Mouse (Mus musculus) testis, adult 2 months (tissue): ENCODE measurements around the gene Ghr. TPM values are rescaled to one million over a fixed set of nuclear protein-coding genes. Genes with fewer than 3 reads are reported as not detected.

ENCODE experiments used
- H3K27ac ChIP-seq: fragments of 200-500 bp; 2 replicates; pipeline ENCODE4 v1.5.1; 2012; ENCODE audit warnings: low read depth, low read length; ENCODE audit not compliant: control insufficient read depth, insufficient read depth
- H3K27me3 ChIP-seq: fragments of 200-500 bp; 2 replicates; pipeline ENCODE4 v1.6.1; 2012; ENCODE audit warnings: mild to moderate bottlenecking, low read length, moderate library complexity; ENCODE audit not compliant: control insufficient read depth, insufficient read depth
- H3K36me3 ChIP-seq: fragments of 200-500 bp; 2 replicates; pipeline ENCODE4 v1.6.1; 2012; ENCODE audit warnings: mild to moderate bottlenecking, low read length; ENCODE audit not compliant: control insufficient read depth, insufficient read depth
- H3K4me1 ChIP-seq: fragments of 200-500 bp; 2 replicates; pipeline ENCODE4 v1.6.1; 2012; ENCODE audit warnings: low read length; ENCODE audit not compliant: control insufficient read depth, insufficient read depth
- H3K4me3 ChIP-seq: fragments of 200-500 bp; 2 replicates; pipeline ENCODE4 v1.5.1; 2012; ENCODE audit warnings: low read depth, mild to moderate bottlenecking, low read length, moderate library complexity, mixed read lengths; ENCODE audit not compliant: control insufficient read depth
- CTCF ChIP-seq: fragments of 200-500 bp; IDR thresholded peaks from 2 replicates; pipeline ENCODE4 v1.5.1; 2012; ENCODE audit warnings: low read depth, mild to moderate bottlenecking, inconsistent platforms, low read length, moderate library complexity; ENCODE audit not compliant: control insufficient read depth, insufficient read depth, insufficient replicate concordance
- POLR2A ChIP-seq: fragments of 200-500 bp; IDR thresholded peaks from 2 replicates; pipeline ENCODE4 v1.6.1; 2012; ENCODE audit warnings: low read depth, mild to moderate bottlenecking, inconsistent platforms, low read length, moderate library complexity; ENCODE audit not compliant: control insufficient read depth
- polyA plus RNA-seq: library from polyadenylated mRNA; depleted of rRNA; stranded (reverse); fragments of >200 nt; gene quantifications from 2 replicates; pipeline ENCODE4 v1.2.3, GENCODE M21; 2012

The Ghr gene
- polyA plus RNA-seq, 1 experiment = 1.2 TPM

DNA sequence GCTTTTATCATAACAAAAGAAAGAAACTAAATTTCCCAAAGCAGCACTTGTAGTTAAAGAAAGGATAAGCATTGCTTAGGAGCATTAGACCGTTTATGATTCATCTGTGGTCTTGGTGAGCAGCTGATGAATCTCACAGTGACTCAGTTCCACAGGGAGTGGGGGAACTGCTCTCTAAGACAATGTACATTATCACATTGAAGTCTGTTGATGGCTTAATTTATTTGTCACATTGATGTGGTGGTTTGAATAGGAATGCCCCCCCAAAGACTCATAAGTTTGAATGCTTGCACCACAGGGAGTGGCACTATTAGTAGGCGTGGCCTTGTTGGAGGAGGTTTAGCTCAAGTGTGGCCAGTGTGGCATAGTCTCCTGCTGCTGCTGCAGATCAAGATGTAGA is 4.6 kb upstream of the Ghr start:
- no peaks in the 10 kb centered on the region for H3K27me3 ChIP-seq
- H3K4me1 ChIP-seq = no peaks in the 10 kb centered on the region
- TF ChIP-seq CTCF (no peak), POLR2A (no peak)
- H3K36me3 ChIP-seq = no peaks in the 10 kb centered on the region
- no peak overlapping the region for H3K4me3 ChIP-seq
- H3K27ac ChIP-seq = no peak overlapping the region

GRCm38 (mm10) chr15:3584361-3584760 is 1.1 kb upstream of the Ghr start:
- Histone ChIP-seq H3K36me3 (no peaks in the 10 kb centered on the region), H3K27ac (no peak overlapping the region), H3K4me3 (no peak overlapping the region), H3K27me3 (no peaks in the 10 kb centered on the region), H3K4me1 (peaks cover 5% of the 10 kb centered on the region)
- TF ChIP-seq POLR2A (no peak), CTCF (no peak)

GRCm38 (mm10) chr15:3581861-3582806 is 1.2 kb downstream of the Ghr start:
- no peaks in the 10 kb centered on the region for H3K36me3 ChIP-seq
- no peak overlapping the region for H3K27ac ChIP-seq
- TF ChIP-seq CTCF (no peak), POLR2A (no peak)
- peaks cover 5% of the 10 kb centered on the region for H3K4me1 ChIP-seq
- H3K4me3 ChIP-seq = peak overlapping the region; percentile 39
- no peaks in the 10 kb centered on the region for H3K27me3 ChIP-seq

- H3K27ac ChIP-seq = no peak overlapping the region
These were observed 2.0 kb downstream of the Ghr start for GRCm38 (mm10) chr15:3581337-3581736.

GRCm38 (mm10) chr15:3580216-3580615 is 3.1 kb downstream of the Ghr start:
- Histone ChIP-seq H3K4me3 (no peak overlapping the region), H3K27ac (no peak overlapping the region), H3K36me3 (no peaks in the 10 kb centered on the region), H3K27me3 (no peaks in the 10 kb centered on the region), H3K4me1 (peaks cover 5% of the 10 kb centered on the region)
- no peak for TF ChIP-seq POLR2A
- no peak for TF ChIP-seq CTCF

More at GRCm38 (mm10) chr15:3581337-3581736, 2.0 kb downstream of the Ghr start:
- no peak overlapping the region for H3K4me3 ChIP-seq
- TF ChIP-seq CTCF = no peak
- H3K27me3 ChIP-seq = no peaks in the 10 kb centered on the region
- peaks cover 5% of the 10 kb centered on the region for H3K4me1 ChIP-seq
- no peaks in the 10 kb centered on the region for H3K36me3 ChIP-seq

GRCm38 (mm10) chr15:3578286-3578980 is 4.9 kb downstream of the Ghr start:
- TF ChIP-seq POLR2A (no peak), CTCF (no peak)
- no peaks in the 10 kb centered on the region for H3K36me3 ChIP-seq
- H3K4me3 ChIP-seq = no peak overlapping the region
- no peaks in the 10 kb centered on the region for H3K27me3 ChIP-seq
- peaks cover 5% of the 10 kb centered on the region for H3K4me1 ChIP-seq
- H3K27ac ChIP-seq = no peak overlapping the region

DNA sequence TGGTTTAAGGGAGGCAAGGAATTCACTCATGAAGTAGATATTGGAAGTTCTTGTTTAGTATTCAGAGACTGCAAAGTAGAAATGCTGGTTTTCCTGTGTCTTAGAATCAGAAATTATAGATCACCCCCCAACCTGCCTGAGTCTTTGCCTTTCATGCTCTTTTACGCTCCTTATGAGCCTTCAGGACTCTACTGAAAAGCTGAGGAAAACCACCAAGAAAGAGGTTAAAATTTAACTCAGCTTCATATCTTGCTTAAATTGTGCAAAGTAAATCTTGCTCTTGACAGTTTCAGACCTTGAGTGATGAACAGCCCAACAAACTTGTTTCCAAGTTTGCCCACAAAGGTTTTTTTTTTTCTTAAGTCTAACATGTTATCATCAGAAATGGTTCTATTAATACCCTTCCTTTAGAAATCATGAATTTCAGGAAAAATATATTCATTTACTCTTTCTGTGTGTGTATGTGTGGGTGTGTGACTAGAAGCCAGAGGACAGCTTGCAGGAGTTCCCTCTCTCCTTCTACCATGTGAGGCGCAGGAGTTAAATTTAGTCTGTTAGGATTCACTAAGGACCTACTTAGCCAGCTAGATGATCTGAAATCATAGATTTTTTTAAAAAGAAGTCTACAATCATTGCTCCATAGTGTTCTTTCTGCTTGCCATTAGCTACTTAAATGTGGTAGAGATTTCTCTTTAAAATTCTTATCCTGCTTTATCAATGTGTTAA is 14.0 kb downstream of the Ghr start:
- no peak overlapping the region for H3K4me3 ChIP-seq
- no peaks in the 10 kb centered on the region for H3K4me1 ChIP-seq
- no peaks in the 10 kb centered on the region for H3K27me3 ChIP-seq
- no peak overlapping the region for H3K27ac ChIP-seq
- TF ChIP-seq POLR2A = no peak
- TF ChIP-seq CTCF = no peak
- no peaks in the 10 kb centered on the region for H3K36me3 ChIP-seq
